Mouse (Mus musculus) limb, embryonic 10.5 days (tissue): ENCODE measurements around the gene Mogat1. TPM values are rescaled to one million over a fixed set of nuclear protein-coding genes. Genes with fewer than 3 reads are reported as not detected.
"Not testable (repeated sequence)": the region's sequence is repeated elsewhere in the genome, so short reads cannot be mapped to it uniquely, and the experiment has no call there.

Experiments used
- DNase-seq: peaks from one replicate; pipeline ENCODE4 v3.0.0-alpha.2; 2017; ENCODE audit warnings: low spot score
- H3K27ac ChIP-seq: fragments of 300-500 bp; sonication (generic); 2 replicates; pipeline ENCODE4 v1.5.1; 2016; ENCODE audit warnings: mild to moderate bottlenecking
- H3K27me3 ChIP-seq: fragments of 300-500 bp; sonication (generic); 2 replicates; pipeline ENCODE4 v1.6.1; 2016; ENCODE audit warnings: low read depth, mild to moderate bottlenecking; ENCODE audit not compliant: poor library complexity, severe bottlenecking
- H3K36me3 ChIP-seq: fragments of 300-500 bp; sonication (generic); 2 replicates; pipeline ENCODE4 v1.6.1; 2016; ENCODE audit warnings: mild to moderate bottlenecking, moderate library complexity
- H3K4me1 ChIP-seq: fragments of 300-500 bp; sonication (generic); 2 replicates; pipeline ENCODE4 v1.6.1; 2016
- H3K4me3 ChIP-seq: fragments of 300-500 bp; sonication (generic); 2 replicates; pipeline ENCODE4 v1.5.1; 2016; ENCODE audit warnings: mild to moderate bottlenecking, moderate library complexity
- H3K9me3 ChIP-seq: fragments of 300-500 bp; sonication (generic); replicated peaks from 2 replicates; pipeline ENCODE4 v1.6.1; 2016; ENCODE audit warnings: mild to moderate bottlenecking
- WGBS: fragments of 180-500 bp; shearing (Covaris S2); methylation state at CpG from one replicate; pipeline ENCODE4 v1.1.7; 2016; 5-methylcytosine and 5-hydroxymethylcytosine counted together
- polyA plus RNA-seq: library from polyadenylated mRNA; unstranded; fragments of >200 nt; fragmentation: Nextera tagmentation; extraction: Ambion mirVana; gene quantifications from 2 replicates; pipeline ENCODE4 v1.2.1, GENCODE M21; 2016

Gene Mogat1
- polyA plus RNA-seq, 1 experiment from 2014 or later = 0.34 TPM

GRCm38 (mm10) chr1:78518907-78519306 is 8.1 kb downstream of the Mogat1 start:
- WGBS = 92% methylated on average over 7 of the region's 7 CpGs
- Histone ChIP-seq H3K27me3 (no peaks in the 10 kb centered on the region), H3K4me1 (no peaks in the 10 kb centered on the region), H3K9me3 (no peaks in the 10 kb centered on the region), H3K36me3 (no peaks in the 10 kb centered on the region), H3K4me3 (no peak overlapping the region), H3K27ac (no peak overlapping the region)
- DNase-seq = no peak

- Histone ChIP-seq H3K4me1 (no peaks in the 10 kb centered on the region), H3K27me3 (no peaks in the 10 kb centered on the region), H3K9me3 (no peaks in the 10 kb centered on the region), H3K27ac (no peak overlapping the region), H3K36me3 (no peaks in the 10 kb centered on the region), H3K4me3 (no peak overlapping the region)
- WGBS = 52% methylated on average over 23 of the region's 23 CpGs
- peak; percentile 72 for DNase-seq
Observed at GRCm38 (mm10) chr1:78525189-78525886, 14.5 kb downstream of the Mogat1 start.

- no peaks in the 10 kb centered on the region for H3K27me3 ChIP-seq
- 92% methylated on average over 3 of the region's 3 CpGs for WGBS
- H3K9me3 ChIP-seq = no peaks in the 10 kb centered on the region
- no peaks in the 10 kb centered on the region for H3K4me1 ChIP-seq
- H3K27ac ChIP-seq = no peak overlapping the region
- no peak for DNase-seq
- no peaks in the 10 kb centered on the region for H3K36me3 ChIP-seq
- H3K4me3 ChIP-seq = no peak overlapping the region
Observed at GRCm38 (mm10) chr1:78528356-78528755, 17.6 kb downstream of the Mogat1 start.

- Histone ChIP-seq H3K9me3 (no peaks in the 10 kb centered on the region), H3K4me3 (no peak overlapping the region), H3K27me3 (no peaks in the 10 kb centered on the region), H3K4me1 (no peaks in the 10 kb centered on the region), H3K36me3 (no peaks in the 10 kb centered on the region), H3K27ac (no peak overlapping the region)
- no peak for DNase-seq
- WGBS = 94% methylated on average over 8 of the region's 8 CpGs
Observed at GRCm38 (mm10) chr1:78529011-78529410, 18.2 kb downstream of the Mogat1 start.

GRCm38 (mm10) chr1:78530500-78531215 is 19.9 kb downstream of the Mogat1 start:
- WGBS = 79% methylated on average over 7 of the region's 7 CpGs
- no peaks in the 10 kb centered on the region for H3K27me3 ChIP-seq
- H3K36me3 ChIP-seq = no peaks in the 10 kb centered on the region
- no peak overlapping the region for H3K27ac ChIP-seq
- H3K4me1 ChIP-seq = no peaks in the 10 kb centered on the region
- H3K9me3 ChIP-seq = no peaks in the 10 kb centered on the region
- DNase-seq = no peak
- H3K4me3 ChIP-seq = no peak overlapping the region

GRCm38 (mm10) chr1:78532184-78532800 is 21.5 kb downstream of the Mogat1 start:
- H3K27me3 ChIP-seq = no peaks in the 10 kb centered on the region
- DNase-seq = no peak
- no peak overlapping the region for H3K4me3 ChIP-seq
- no peaks in the 10 kb centered on the region for H3K9me3 ChIP-seq
- no peaks in the 10 kb centered on the region for H3K36me3 ChIP-seq
- H3K27ac ChIP-seq = no peak overlapping the region
- H3K4me1 ChIP-seq = peaks cover 6% of the 10 kb centered on the region
- WGBS = 90% methylated on average over 15 of the region's 15 CpGs

GRCm38 (mm10) chr1:78534428-78535150 is 23.8 kb downstream of the Mogat1 start:
- no peaks in the 10 kb centered on the region for H3K27me3 ChIP-seq
- H3K4me1 ChIP-seq = peaks cover 26% of the 10 kb centered on the region
- WGBS = 92% methylated on average over 9 of the region's 9 CpGs
- H3K9me3 ChIP-seq = no peaks in the 10 kb centered on the region
- no peak for DNase-seq
- no peaks in the 10 kb centered on the region for H3K36me3 ChIP-seq
- no peak overlapping the region for H3K27ac ChIP-seq
- no peak overlapping the region for H3K4me3 ChIP-seq

GRCm38 (mm10) chr1:78536310-78537164 is 25.7 kb downstream of the Mogat1 start:
- Histone ChIP-seq H3K27me3 (no peaks in the 10 kb centered on the region), H3K4me1 (peaks cover 29% of the 10 kb centered on the region), H3K9me3 (no peaks in the 10 kb centered on the region), H3K36me3 (no peaks in the 10 kb centered on the region), H3K27ac (no peak overlapping the region), H3K4me3 (no peak overlapping the region)
- peak; percentile 71 for DNase-seq
- 32% methylated on average over 19 of the region's 19 CpGs for WGBS

GRCm38 (mm10) chr1:78537494-78538010 is 26.8 kb downstream of the Mogat1 start:
- Histone ChIP-seq H3K4me3 (no peak overlapping the region), H3K27ac (no peak overlapping the region; the same call in 1 of the 2 replicates), H3K36me3 (no peaks in the 10 kb centered on the region), H3K9me3 (no peaks in the 10 kb centered on the region), H3K27me3 (no peaks in the 10 kb centered on the region), H3K4me1 (peaks cover 29% of the 10 kb centered on the region)
- DNase-seq = peak; percentile 37
- 52% methylated on average over 16 of the region's 16 CpGs for WGBS

- Histone ChIP-seq H3K27ac (no peak overlapping the region), H3K4me1 (peaks cover 29% of the 10 kb centered on the region), H3K27me3 (no peaks in the 10 kb centered on the region), H3K9me3 (no peaks in the 10 kb centered on the region), H3K36me3 (no peaks in the 10 kb centered on the region), H3K4me3 (no peak overlapping the region)
- DNase-seq = no peak
- WGBS = 64% methylated on average over 5 of the region's 5 CpGs
Observed at GRCm38 (mm10) chr1:78538396-78538795, 27.6 kb downstream of the Mogat1 start.

GRCm38 (mm10) chr1:78539166-78539565 is 28.4 kb downstream of the Mogat1 start:
- H3K4me1 ChIP-seq = peaks cover 29% of the 10 kb centered on the region
- H3K27ac ChIP-seq = peak overlapping the region; percentile 43
- WGBS = 48% methylated on average over 6 of the region's 6 CpGs
- H3K36me3 ChIP-seq = no peaks in the 10 kb centered on the region
- peak; percentile 56 for DNase-seq
- no peak overlapping the region for H3K4me3 ChIP-seq
- no peaks in the 10 kb centered on the region for H3K9me3 ChIP-seq
- no peaks in the 10 kb centered on the region for H3K27me3 ChIP-seq

GRCm38 (mm10) chr1:78543631-78544030 is 32.8 kb downstream of the Mogat1 start:
- H3K27me3 ChIP-seq, H3K36me3 ChIP-seq, DNase-seq, H3K4me3 ChIP-seq, H3K27ac ChIP-seq, H3K9me3 ChIP-seq: not testable (repeated sequence)
- 84% methylated on average over 1 of the region's 1 CpGs for WGBS
- peaks cover 12% of the 10 kb centered on the region for H3K4me1 ChIP-seq
